Mouse (Mus musculus): ENCODE results near the gene Ugt1a6a.
"Not testable (repeated sequence)": the region's sequence is repeated elsewhere in the genome, so short reads cannot be mapped to it uniquely, and the experiment has no call there.

Gene Ugt1a6a

DNA sequence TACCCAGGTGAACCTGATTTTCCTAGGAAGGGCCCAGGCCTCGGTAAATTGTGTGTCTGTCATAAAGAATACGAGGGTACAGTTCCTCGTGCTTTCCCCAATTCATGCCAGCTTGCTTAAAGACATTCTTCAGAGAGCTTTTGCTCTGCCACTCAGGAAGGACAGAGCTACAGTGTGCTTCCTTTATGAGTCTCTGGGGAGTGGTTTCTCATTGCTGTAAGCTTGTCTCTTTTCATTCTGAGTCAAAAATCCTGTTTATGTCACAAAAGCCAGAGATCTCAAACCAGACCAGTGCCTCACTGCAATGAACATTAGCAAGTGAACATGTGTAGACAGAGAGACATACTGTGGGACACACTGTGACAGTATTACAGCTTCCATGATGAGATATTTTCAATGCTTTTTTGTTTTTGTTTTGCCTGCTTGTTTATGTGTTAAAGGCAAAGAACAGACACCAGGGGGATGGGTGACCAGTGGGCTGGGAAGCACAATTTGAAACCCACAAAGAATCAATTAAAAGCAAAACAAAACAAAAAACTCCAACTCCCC, 627 bp upstream of the Ugt1a6a start:
- ATAC-seq (ENCODE audit: insufficient number of reproducible peaks, low FRiP score, low TSS enrichment) = no peak

DNA sequence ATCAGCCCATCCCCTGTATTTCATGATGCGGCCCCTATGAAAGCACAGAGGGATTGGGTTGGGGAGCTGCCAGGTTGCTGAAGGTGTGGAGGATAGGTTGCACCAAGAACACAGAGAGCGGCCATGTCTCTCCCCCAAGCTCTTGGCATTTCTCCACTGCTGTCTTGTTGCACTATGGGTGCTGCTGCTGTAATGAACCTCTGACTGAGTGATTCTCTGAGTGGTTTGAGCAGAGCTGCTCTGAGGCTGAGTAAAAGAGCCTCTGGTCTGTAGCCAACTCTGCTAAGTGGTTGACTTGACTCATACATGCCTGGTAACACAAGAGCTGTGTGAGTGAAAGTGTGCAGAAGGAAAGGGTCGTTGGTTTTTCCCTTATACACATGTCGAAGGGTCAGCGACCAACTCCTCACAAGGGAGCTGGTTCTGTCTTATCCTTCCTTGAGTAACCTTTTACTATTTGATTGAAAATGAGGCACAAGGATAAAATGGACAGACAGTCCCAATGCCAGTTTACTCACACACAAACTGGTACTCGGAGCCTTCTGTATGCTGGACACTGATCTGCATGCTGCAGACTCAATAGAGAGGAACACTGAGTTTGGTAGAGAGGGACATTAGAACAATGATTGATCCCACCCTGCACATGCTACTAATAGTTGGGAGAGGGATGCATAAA, 758 bp downstream of the Ugt1a6a start:
- not testable (repeated sequence) for ATAC-seq (ENCODE audit: insufficient number of reproducible peaks, low FRiP score, low TSS enrichment)

DNA sequence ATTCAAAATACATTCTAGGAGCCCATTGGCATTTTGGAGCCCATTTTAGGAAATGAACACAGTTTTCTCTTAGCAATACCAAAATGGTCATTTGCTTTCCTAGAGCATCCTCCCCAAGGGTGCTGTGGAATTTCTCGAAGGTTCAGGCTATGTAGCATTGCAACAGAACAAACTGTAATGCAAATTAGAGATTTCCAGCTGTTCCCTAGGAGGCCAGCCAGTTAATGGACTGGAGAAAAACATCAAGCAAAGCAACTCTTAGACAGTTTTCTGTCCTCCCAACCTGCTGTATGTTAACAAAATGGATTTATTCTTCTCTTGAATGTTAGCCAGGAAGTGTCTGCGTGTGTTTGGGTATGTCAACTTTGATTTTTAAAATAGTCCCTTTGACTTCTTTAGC, 2.0 kb downstream of the Ugt1a6a start:
- no peak for ATAC-seq (ENCODE audit: insufficient number of reproducible peaks, low FRiP score, low TSS enrichment)

- ATAC-seq (ENCODE audit: insufficient number of reproducible peaks, low FRiP score, low TSS enrichment) = no peak
Measured at GRCm38 (mm10) chr1:88137264-88137663, 2.7 kb downstream of the Ugt1a6a start.

GRCm38 (mm10) chr1:88138145-88138544, 3.5 kb downstream of the Ugt1a6a start:
- no peak for ATAC-seq (ENCODE audit: insufficient number of reproducible peaks, low FRiP score, low TSS enrichment)

GRCm38 (mm10) chr1:88140492-88140891, 5.9 kb downstream of the Ugt1a6a start:
- not testable (repeated sequence) for ATAC-seq (ENCODE audit: insufficient number of reproducible peaks, low FRiP score, low TSS enrichment)

- ATAC-seq (ENCODE audit: insufficient number of reproducible peaks, low FRiP score, low TSS enrichment) = peak; percentile 70
Measured at GRCm38 (mm10) chr1:88143966-88144675, 9.5 kb downstream of the Ugt1a6a start.

GRCm38 (mm10) chr1:88145278-88145677, 10.7 kb downstream of the Ugt1a6a start:
- not testable (repeated sequence) for ATAC-seq (ENCODE audit: insufficient number of reproducible peaks, low FRiP score, low TSS enrichment)

GRCm38 (mm10) chr1:88150133-88150532, 15.5 kb downstream of the Ugt1a6a start:
- not testable (repeated sequence) for ATAC-seq (ENCODE audit: insufficient number of reproducible peaks, low FRiP score, low TSS enrichment)

DNA sequence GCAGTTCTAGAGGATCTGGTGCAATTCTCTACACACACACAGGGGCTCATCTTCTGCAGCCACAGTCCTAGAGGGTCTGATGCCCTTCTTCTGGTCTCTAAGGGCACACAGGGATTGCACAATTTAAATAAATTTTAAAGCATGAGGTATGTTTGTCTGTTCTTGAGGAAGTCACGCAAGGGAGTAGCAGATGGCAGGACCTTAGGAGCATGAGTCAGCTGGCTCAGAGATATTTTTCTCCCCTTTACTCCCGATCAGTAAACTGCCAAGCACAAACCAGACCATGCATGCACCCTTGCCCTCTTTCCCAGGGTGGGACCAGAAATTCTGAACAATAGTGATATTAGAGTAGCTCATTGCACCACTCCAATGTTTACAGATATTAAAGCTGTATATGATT, 23.8 kb downstream of the Ugt1a6a start:
- no peak for ATAC-seq (ENCODE audit: insufficient number of reproducible peaks, low FRiP score, low TSS enrichment)

GRCm38 (mm10) chr1:88165711-88166110, 31.1 kb downstream of the Ugt1a6a start, which contains the start of gene Ugt1a5:
TSS of gene Ugt1a5 (plus strand) at chr1:88166012.
- ATAC-seq (ENCODE audit: insufficient number of reproducible peaks, low FRiP score, low TSS enrichment) = no peak

GRCm38 (mm10) chr1:88172190-88172589, 37.6 kb downstream of the Ugt1a6a start:
- not testable (repeated sequence) for ATAC-seq (ENCODE audit: insufficient number of reproducible peaks, low FRiP score, low TSS enrichment)

GRCm38 (mm10) chr1:88179657-88180056, 45.0 kb downstream of the Ugt1a6a start:
- ATAC-seq (ENCODE audit: insufficient number of reproducible peaks, low FRiP score, low TSS enrichment) = no peak

DNA sequence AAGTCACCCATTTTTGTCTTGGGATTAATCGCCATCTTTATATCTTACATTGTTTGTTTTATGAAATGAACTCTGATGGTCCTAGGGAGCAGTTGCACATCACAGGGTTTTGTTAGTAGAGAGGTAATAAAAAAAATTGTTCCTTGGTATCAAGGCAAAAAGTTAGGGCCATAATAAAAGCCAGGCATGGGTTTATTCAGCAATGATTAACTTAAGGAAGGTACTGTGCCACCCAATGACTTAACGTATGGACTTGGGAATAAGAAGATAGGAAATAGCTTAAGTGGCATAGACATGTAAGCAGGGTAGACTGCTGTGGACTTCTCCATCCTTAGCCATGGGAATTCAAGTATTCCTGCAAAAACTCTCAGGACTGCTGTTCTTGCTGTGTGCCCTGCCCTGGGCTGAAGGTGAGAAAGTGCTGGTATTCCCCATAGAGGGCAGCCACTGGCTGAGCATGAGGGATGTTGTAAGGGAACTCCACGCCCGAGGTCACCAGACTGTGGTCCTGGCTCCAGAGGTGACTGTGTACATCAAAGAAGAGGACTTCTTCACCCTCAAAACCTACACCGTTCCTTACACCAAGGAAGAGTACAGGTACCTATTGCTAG, 51.8 kb downstream of the Ugt1a6a start:
- ATAC-seq (ENCODE audit: insufficient number of reproducible peaks, low FRiP score, low TSS enrichment) = no peak

DNA sequence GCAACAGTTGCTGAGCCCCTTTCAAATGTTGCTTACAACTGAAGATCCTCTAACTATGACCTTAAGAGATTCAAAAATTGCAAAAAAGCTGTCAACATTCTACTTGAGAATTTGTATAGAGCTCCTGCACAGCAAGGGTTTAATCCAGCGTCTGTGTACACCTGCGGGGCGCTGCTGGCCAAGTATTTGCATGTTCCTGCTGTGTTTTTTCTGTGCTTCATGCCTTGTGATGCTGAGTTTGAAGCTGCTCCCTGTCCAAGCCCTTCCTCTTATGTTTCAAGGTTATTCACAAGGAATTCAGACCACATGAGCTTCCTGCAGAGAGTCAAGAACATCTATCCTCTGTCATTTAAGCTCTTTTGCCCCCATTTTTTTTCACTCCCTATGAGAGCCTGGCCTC, 57.5 kb downstream of the Ugt1a6a start:
- ATAC-seq (ENCODE audit: insufficient number of reproducible peaks, low FRiP score, low TSS enrichment) = no peak

- ATAC-seq (ENCODE audit: insufficient number of reproducible peaks, low FRiP score, low TSS enrichment) = no peak
Measured at GRCm38 (mm10) chr1:88195687-88196086, 61.1 kb downstream of the Ugt1a6a start.

DNA sequence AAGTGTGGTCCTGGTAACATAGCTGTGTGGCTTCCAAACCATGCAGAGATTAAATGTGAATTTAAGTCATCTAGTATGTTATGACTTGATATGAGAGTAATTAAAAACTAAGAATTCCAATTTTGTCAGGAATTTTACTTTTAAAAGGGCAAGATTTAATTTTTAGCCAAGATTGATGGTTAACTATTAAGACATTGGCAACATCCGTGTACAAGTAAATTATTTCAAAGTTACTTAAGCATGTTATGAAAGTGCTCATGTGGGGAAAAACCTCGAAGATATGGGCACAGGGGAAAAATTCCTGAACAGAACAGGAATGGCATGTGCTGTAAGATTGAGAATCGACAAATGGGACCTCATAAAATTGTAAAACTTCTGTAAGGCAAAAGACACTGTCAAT, 62.8 kb downstream of the Ugt1a6a start:
- no peak for ATAC-seq (ENCODE audit: insufficient number of reproducible peaks, low FRiP score, low TSS enrichment)

GRCm38 (mm10) chr1:88199996-88200395, 65.4 kb downstream of the Ugt1a6a start:
- ATAC-seq (ENCODE audit: insufficient number of reproducible peaks, low FRiP score, low TSS enrichment) = peak; percentile 85

- ATAC-seq (ENCODE audit: insufficient number of reproducible peaks, low FRiP score, low TSS enrichment) = no peak
Measured at GRCm38 (mm10) chr1:88200456-88200855, 65.8 kb downstream of the Ugt1a6a start, which contains the start of gene Ugt1a2. TSS of gene Ugt1a2 (plus strand) at chr1:88200601.

GRCm38 (mm10) chr1:88205294-88205922, 70.8 kb downstream of the Ugt1a6a start, which contains the start of gene Dnajb3:
TSS of gene Dnajb3 (minus strand) at chr1:88205782.
- peak; percentile 99 for ATAC-seq (ENCODE audit: insufficient number of reproducible peaks, low FRiP score, low TSS enrichment)

Data from cerebellum, adult (tissue).